Mouse (Mus musculus): ENCODE measurements around the gene Rbpj.

DNA sequence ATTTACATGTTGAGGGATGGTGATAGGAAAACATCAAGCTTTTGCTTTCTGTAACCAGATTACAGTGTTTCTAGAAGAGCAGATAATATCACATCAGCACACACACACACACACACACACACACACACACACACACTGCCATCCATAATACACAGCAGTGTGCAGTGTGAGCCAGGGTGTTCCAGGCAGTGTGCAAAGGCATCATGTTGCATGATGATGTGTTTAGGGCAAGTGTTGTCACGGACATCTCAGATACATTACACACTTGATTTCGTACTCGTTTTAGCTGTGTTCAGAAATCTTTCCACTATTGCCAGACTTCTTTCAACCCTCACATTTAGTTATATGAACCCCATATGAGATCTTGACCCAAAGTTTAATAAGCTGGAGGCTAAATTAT, 33.6 kb downstream of the Rbpj start:
- TF ChIP-seq GATA1 (IDR thresholded peaks at IDR 0.05; ENCODE audit: borderline replicate concordance, low read length) (no peak), FLI1 (IDR thresholded peaks at IDR 0.05; ENCODE audit: low read length) (no peak)

Data from megakaryocyte, embryonic 14.5 days (primary cell).